Mouse (Mus musculus) MEL (cell line): ENCODE data around the gene Lrrc61. TPM values are rescaled to one million over a fixed set of nuclear protein-coding genes. Genes with fewer than 3 reads are reported as not detected.

Experiments
- DNase-seq: peaks from one replicate; pipeline ENCODE4 v3.0.0; 2011; ENCODE audit warnings: low read depth, low spot score
- H3K27ac ChIP-seq: 2 replicates; pipeline ENCODE4 v1.5.1; 2012; ENCODE audit warnings: low read depth, mild to moderate bottlenecking, control low read depth, low read length, moderate library complexity; ENCODE audit not compliant: control insufficient read depth
- H3K27me3 ChIP-seq, 2 experiments: fragments of 150-350 bp in 1 of 2; sonication (generic) in 1 of 2; 2 replicates each; pipeline ENCODE4 v1.6.1; 2012; ENCODE audit warnings: low read length in 2 of 2, mild to moderate bottlenecking in 2 of 2, improper control_type of control experiment in 1 of 2, moderate library complexity in 1 of 2; ENCODE audit not compliant: insufficient read depth in 2 of 2, control insufficient read depth in 1 of 2
- H3K36me3 ChIP-seq, 2 experiments: 2 replicates each; pipeline ENCODE4 v1.6.1; 2012 to 2014; ENCODE audit warnings: low read length in 2 of 2, improper control_type of control experiment in 1 of 2, inconsistent platforms in 1 of 2, mild to moderate bottlenecking in 1 of 2; ENCODE audit not compliant: insufficient read depth in 2 of 2, control insufficient read depth in 1 of 2
- H3K4me1 ChIP-seq, 2 experiments: fragments of 150-350 bp in 1 of 2; sonication (generic) in 1 of 2; 2 replicates each; pipeline ENCODE4 v1.6.1; 2012; ENCODE audit warnings: low read length in 2 of 2, improper control_type of control experiment in 1 of 2, mild to moderate bottlenecking in 1 of 2; ENCODE audit not compliant: insufficient read depth in 2 of 2, control insufficient read depth in 1 of 2
- H3K4me3 ChIP-seq, 2 experiments: fragments of 150-350 bp in 1 of 2; sonication (generic) in 1 of 2; 2 replicates each; pipeline ENCODE4 v1.5.1; 2012; ENCODE audit warnings: low read depth in 2 of 2, low read length in 2 of 2, mild to moderate bottlenecking in 2 of 2, moderate library complexity in 2 of 2, control low read depth in 1 of 2, improper control_type of control experiment in 1 of 2; ENCODE audit not compliant: control insufficient read depth in 1 of 2, insufficient read depth in 1 of 2
- H3K79me2 ChIP-seq: 2 replicates; pipeline ENCODE4 v1.6.1; 2012; ENCODE audit warnings: mild to moderate bottlenecking, low read length, moderate library complexity; ENCODE audit not compliant: control insufficient read depth, poor library complexity, insufficient read depth
- H3K9ac ChIP-seq: 2 replicates; pipeline ENCODE4 v1.6.1; 2012; ENCODE audit warnings: low read depth, mild to moderate bottlenecking, control low read depth, low read length, moderate library complexity; ENCODE audit not compliant: control insufficient read depth, poor library complexity, severe bottlenecking
- H3K9me3 ChIP-seq: fragments of 150-350 bp; sonication (generic); replicated peaks from 2 replicates; pipeline ENCODE4 v1.6.1; 2012; ENCODE audit warnings: mild to moderate bottlenecking, low read length, improper control_type of control experiment, moderate library complexity; ENCODE audit not compliant: insufficient read depth
- CHD1 ChIP-seq: IDR thresholded peaks from 2 replicates; pipeline ENCODE4 v1.6.1; 2012; ENCODE audit warnings: low read depth, mild to moderate bottlenecking, inconsistent platforms, low read length, improper control_type of control experiment
- ELF1 ChIP-seq: IDR thresholded peaks from 2 replicates; pipeline ENCODE4 v1.6.1; 2014; ENCODE audit warnings: low read depth, mild to moderate bottlenecking, inconsistent platforms, low read length, improper control_type of control experiment, moderate library complexity
- GABPA ChIP-seq: IDR thresholded peaks from 2 replicates; pipeline ENCODE4 v1.6.1; 2012; ENCODE audit warnings: low read depth, mild to moderate bottlenecking, inconsistent platforms, low read length, improper control_type of control experiment, moderate library complexity
- MAFK ChIP-seq: IDR thresholded peaks from 2 replicates; pipeline ENCODE4 v1.6.1; 2011; ENCODE audit warnings: low read depth, mild to moderate bottlenecking, low read length, improper control_type of control experiment, borderline replicate concordance
- MAX ChIP-seq: IDR thresholded peaks from 2 replicates; pipeline ENCODE4 v1.6.1; 2011; ENCODE audit warnings: low read length, improper control_type of control experiment
- MAZ ChIP-seq: IDR thresholded peaks from 2 replicates; pipeline ENCODE4 v1.6.1; 2012; ENCODE audit warnings: low read depth, mild to moderate bottlenecking, inconsistent platforms, low read length, improper control_type of control experiment
- MEF2A ChIP-seq: IDR thresholded peaks from 2 replicates; pipeline ENCODE4 v1.6.1; 2014; ENCODE audit warnings: low read depth, mild to moderate bottlenecking, inconsistent platforms, low read length, improper control_type of control experiment; ENCODE audit not compliant: poor library complexity, insufficient replicate concordance, severe bottlenecking; ENCODE audit errors: extremely low read depth
- MXI1 ChIP-seq: IDR thresholded peaks from 2 replicates; pipeline ENCODE4 v1.6.1; 2011; ENCODE audit warnings: mild to moderate bottlenecking, low read depth, low read length, improper control_type of control experiment
- MYB ChIP-seq: IDR thresholded peaks from 2 replicates; pipeline ENCODE4 v1.6.1; 2011; ENCODE audit warnings: mild to moderate bottlenecking, low read depth, low read length, improper control_type of control experiment
- POLR2A ChIP-seq, 2 experiments: IDR thresholded peaks; 2 replicates each; pipeline ENCODE4 v1.6.1; 2011 to 2012; ENCODE audit warnings: low read length in 2 of 2, mild to moderate bottlenecking in 2 of 2, control low read depth in 1 of 2, improper control_type of control experiment in 1 of 2, low read depth in 1 of 2, moderate library complexity in 1 of 2; ENCODE audit not compliant: control insufficient read depth in 1 of 2, insufficient read depth in 1 of 2, poor library complexity in 1 of 2
- POLR2AphosphoS5 ChIP-seq: IDR thresholded peaks from 2 replicates; pipeline ENCODE4 v1.6.1; 2012; ENCODE audit warnings: low read depth, borderline replicate concordance, mild to moderate bottlenecking, inconsistent platforms, low read length, moderate library complexity, mixed read lengths
- RAD21 ChIP-seq: IDR thresholded peaks from 2 replicates; pipeline ENCODE4 v1.6.1; 2011; ENCODE audit warnings: mild to moderate bottlenecking, low read depth, low read length, improper control_type of control experiment
- SIN3A ChIP-seq: IDR thresholded peaks from 2 replicates; pipeline ENCODE4 v1.6.1; 2012; ENCODE audit warnings: low read length, improper control_type of control experiment, inconsistent platforms
- SMC3 ChIP-seq: IDR thresholded peaks from 2 replicates; pipeline ENCODE4 v1.6.1; 2011; ENCODE audit warnings: low read depth, low read length, improper control_type of control experiment
- TAL1 ChIP-seq: IDR thresholded peaks from 2 replicates; pipeline ENCODE4 v1.6.1; 2012; ENCODE audit warnings: mild to moderate bottlenecking, inconsistent platforms, low read length, moderate library complexity, mixed read lengths
- TBP ChIP-seq: IDR thresholded peaks from 2 replicates; pipeline ENCODE4 v1.8.0; 2011; ENCODE audit warnings: low read depth, low read length, improper control_type of control experiment
- UBTF ChIP-seq: IDR thresholded peaks from 2 replicates; pipeline ENCODE4 v1.6.1; 2012; ENCODE audit warnings: low read depth, mild to moderate bottlenecking, inconsistent platforms, low read length, improper control_type of control experiment, moderate library complexity, borderline replicate concordance; ENCODE audit not compliant: insufficient read depth
- USF1 ChIP-seq: IDR thresholded peaks from 2 replicates; pipeline ENCODE4 v1.6.1; 2014; ENCODE audit warnings: low read depth, mild to moderate bottlenecking, inconsistent platforms, low read length, improper control_type of control experiment, moderate library complexity
- ZNF384 ChIP-seq: IDR thresholded peaks from 2 replicates; pipeline ENCODE4 v1.6.1; 2012; ENCODE audit warnings: low read depth, mild to moderate bottlenecking, inconsistent platforms, low read length, improper control_type of control experiment
- polyA plus RNA-seq, 2 experiments: library from polyadenylated mRNA; stranded (reverse) in 1 of 2; unstranded in 1 of 2; fragments of >175 nt in 1 of 2; fragments of >200 nt in 1 of 2; gene quantifications; 2 replicates each; pipeline versions ENCODE4 v1.2.1 to v1.2.4; 2012; ENCODE audit warnings: low replicate concordance in 2 of 2, low read depth in 1 of 2; ENCODE audit not compliant: insufficient read length in 2 of 2, insufficient read depth in 1 of 2, missing spikeins in 1 of 2
- total RNA-seq: library from RNA; depleted of rRNA; stranded (reverse); fragments of 300-350 nt; gene quantifications from 2 replicates; pipeline ENCODE4 v1.2.3, GENCODE M21; 2012

The Lrrc61 gene
- total and polyA plus RNA-seq, 3 experiments: not detected

- H3K4me1 ChIP-seq: no peaks in the 10 kb centered on the region
- no peak for TF ChIP-seq CHD1
- TF ChIP-seq SMC3: no peak
- TF ChIP-seq, all 39 proteins: peak for 0
- Histone ChIP-seq H3K9ac (no peak within 1 kb of the TSS), H3K9me3 (no peaks in the 10 kb centered on the region), H3K27ac (no peak within 1 kb of the TSS), H3K27me3 (no peaks in the 10 kb centered on the region), H3K79me2 (no peaks in the 10 kb centered on the region), H3K36me3 (no peaks in the 10 kb centered on the region), H3K4me3 (no peak within 1 kb of the TSS)
- DNase-seq: no peak
These were observed 18.0 kb downstream of the Lrrc61 start, which contains the start of gene Rarres2 for GRCm38 (mm10) chr6:48572572-48573061. Rarres2 (minus strand) TSS chr6:48572789.

DNA sequence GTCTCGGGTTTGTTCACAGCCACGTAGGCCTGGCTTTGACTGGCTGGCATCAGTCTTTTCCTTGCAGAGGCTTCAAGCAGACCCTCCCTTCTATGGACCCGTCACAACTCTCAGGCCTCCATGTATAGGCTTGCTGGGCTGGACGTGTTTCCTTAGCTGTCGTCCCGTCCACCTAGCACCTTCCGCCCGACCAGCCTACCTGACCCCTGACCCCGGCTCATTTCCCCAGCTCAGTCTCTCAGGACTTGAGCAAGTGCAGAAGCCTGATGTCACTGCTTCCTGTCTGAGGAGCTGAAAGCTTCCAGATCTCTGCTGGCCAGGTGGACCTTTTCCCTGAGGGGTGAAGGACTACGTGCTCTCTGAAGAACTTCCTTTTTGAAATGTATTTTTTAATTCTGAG, 18.7 kb downstream of the Lrrc61 start:
- Histone ChIP-seq H3K9ac (no peak overlapping the region), H3K4me1 (no peaks in the 10 kb centered on the region), H3K27me3 (no peaks in the 10 kb centered on the region), H3K27ac (no peak overlapping the region), H3K36me3 (no peaks in the 10 kb centered on the region), H3K4me3 (no peak overlapping the region)
- TF ChIP-seq POLR2A (IDR thresholded peaks at IDR 0.05; ENCODE audit: control insufficient read depth in 1 of 2, insufficient read depth in 1 of 2, low read depth in 1 of 2, low read length in 2 of 2, poor library complexity in 1 of 2): no peak
- TF ChIP-seq TAL1: no peak
- TF ChIP-seq UBTF: no peak
- TF ChIP-seq POLR2AphosphoS5: no peak
- TF ChIP-seq MAZ: no peak
- TF ChIP-seq MYB: no peak
- TF ChIP-seq CHD1: no peak
- TF ChIP-seq MXI1: no peak
- no peak for TF ChIP-seq MEF2A
- no peak for TF ChIP-seq RAD21
- no peak for TF ChIP-seq TBP
- TF ChIP-seq GABPA: no peak
- TF ChIP-seq MAX: no peak
- no peak for TF ChIP-seq ZNF384
- no peak for TF ChIP-seq SMC3
- no peak for TF ChIP-seq SIN3A
- TF ChIP-seq USF1: no peak
- no peak for TF ChIP-seq MAFK
- no peak for TF ChIP-seq ELF1
- TF ChIP-seq, all 39 proteins: peak for 0
- Histone ChIP-seq H3K79me2 (no peaks in the 10 kb centered on the region), H3K9me3 (no peaks in the 10 kb centered on the region)
- no peak for DNase-seq
